Mouse (Mus musculus): ENCODE data around the gene C530025M09Rik. TPM values are rescaled to one million over a fixed set of nuclear protein-coding genes. Genes with fewer than 3 reads are reported as not detected.

C530025M09Rik gene
- polyA plus RNA-seq, 1 experiment from 2014 or later = not detected

DNA sequence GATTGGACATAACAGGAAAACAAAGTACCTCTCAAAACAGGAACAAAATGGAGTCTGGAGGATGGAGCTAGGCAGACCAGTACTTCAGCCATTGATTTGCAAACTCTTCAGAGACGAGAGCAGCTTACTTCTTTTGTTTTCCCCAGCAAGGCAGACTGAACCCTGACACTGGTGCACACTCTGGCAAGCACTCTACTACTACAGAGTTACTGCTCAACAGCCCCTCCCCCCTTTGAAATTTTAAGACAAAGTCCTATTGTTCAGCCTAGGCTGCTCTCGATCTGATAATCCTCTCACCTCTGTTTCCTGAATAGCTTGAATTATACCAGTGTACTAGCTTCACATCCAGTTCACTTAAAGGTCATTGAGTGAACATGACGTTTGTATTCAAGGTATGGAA is 32.4 kb downstream of the C530025M09Rik start:
- no peak for DNase-seq (ENCODE audit: low read depth, low spot score)
- TF ChIP-seq CTCF (IDR thresholded peaks at IDR 0.05) = no peak
- CTCF ChIA-PET = interaction anchor here (0.9 kb wide), 1 partner anchor 207 kb away, joined by 3 read pairs; no protein-coding TSS in a partner anchor

More for the DNA sequence above, 32.4 kb downstream of the C530025M09Rik start:
- POLR2A ChIA-PET = no interaction called here
- in situ Hi-C loops (cut with MboI; ENCODE audit: low pct_unique_long_range_greater_than_20kb) = no loop called here
- ATAC-seq = no peak
- no peaks in the 10 kb centered on the region for H3K27me3 ChIP-seq

Other genes starting within 250 kb of the C530025M09Rik start
- 0.04 TPM for gene Syndig1, start 2.0 kb downstream of the C530025M09Rik start, polyA plus RNA-seq (2021)